Mouse (Mus musculus): ENCODE measurements around the gene Ankrd26. TPM values are rescaled to one million over a fixed set of nuclear protein-coding genes. Genes with fewer than 3 reads are reported as not detected.

The Ankrd26 gene
- polyA plus RNA-seq, 1 experiment = 1.2 TPM

- H3K36me3 ChIP-seq (ENCODE audit: control insufficient read depth, insufficient read depth, low read length) = no peaks in the 10 kb centered on the region
- 0 out of 2 replicates have a peak, but pooled peaks cover 2% of the 10 kb centered on the region for H3K27me3 ChIP-seq (ENCODE audit: control insufficient read depth, insufficient read depth, low read length)
- H3K4me3 ChIP-seq (ENCODE audit: control insufficient read depth, low read depth, low read length) = no peak overlapping the region
- TF ChIP-seq POLR2A (IDR thresholded peaks at IDR 0.05; ENCODE audit: control insufficient read depth, low read depth, low read length) = no peak
- no peak for TF ChIP-seq CTCF (IDR thresholded peaks at IDR 0.05; ENCODE audit: control insufficient read depth, insufficient read depth, insufficient replicate concordance, low read depth, low read length)
- H3K4me1 ChIP-seq (ENCODE audit: control insufficient read depth, insufficient read depth, low read length) = no peaks in the 10 kb centered on the region
- no peak overlapping the region for H3K27ac ChIP-seq (ENCODE audit: control insufficient read depth, insufficient read depth, low read depth, low read length)
Observed at GRCm38 (mm10) chr6:118477875-118478785, 83.9 kb downstream of the Ankrd26 start.

GRCm38 (mm10) chr6:118462069-118462705 is 99.8 kb downstream of the Ankrd26 start:
- no peak overlapping the region for H3K27ac ChIP-seq (ENCODE audit: control insufficient read depth, insufficient read depth, low read depth, low read length)
- H3K36me3 ChIP-seq (ENCODE audit: control insufficient read depth, insufficient read depth, low read length) = no peaks in the 10 kb centered on the region
- TF ChIP-seq CTCF (IDR thresholded peaks at IDR 0.05; ENCODE audit: control insufficient read depth, insufficient read depth, insufficient replicate concordance, low read depth, low read length) = no peak
- TF ChIP-seq POLR2A (IDR thresholded peaks at IDR 0.05; ENCODE audit: control insufficient read depth, low read depth, low read length) = no peak
- peaks cover 2% of the 10 kb centered on the region for H3K4me1 ChIP-seq (ENCODE audit: control insufficient read depth, insufficient read depth, low read length)
- H3K4me3 ChIP-seq (ENCODE audit: control insufficient read depth, low read depth, low read length) = no peak overlapping the region
- no peaks in the 10 kb centered on the region for H3K27me3 ChIP-seq (ENCODE audit: control insufficient read depth, insufficient read depth, low read length)

GRCm38 (mm10) chr6:118457726-118458125 is 104.3 kb downstream of the Ankrd26 start:
- peaks cover 9% of the 10 kb centered on the region for H3K4me1 ChIP-seq (ENCODE audit: control insufficient read depth, insufficient read depth, low read length)
- no peaks in the 10 kb centered on the region for H3K27me3 ChIP-seq (ENCODE audit: control insufficient read depth, insufficient read depth, low read length)
- no peak overlapping the region for H3K27ac ChIP-seq (ENCODE audit: control insufficient read depth, insufficient read depth, low read depth, low read length)
- TF ChIP-seq CTCF (IDR thresholded peaks at IDR 0.05; ENCODE audit: control insufficient read depth, insufficient read depth, insufficient replicate concordance, low read depth, low read length) (no peak), POLR2A (IDR thresholded peaks at IDR 0.05; ENCODE audit: control insufficient read depth, low read depth, low read length) (no peak)
- no peak overlapping the region for H3K4me3 ChIP-seq (ENCODE audit: control insufficient read depth, low read depth, low read length)
- no peaks in the 10 kb centered on the region for H3K36me3 ChIP-seq (ENCODE audit: control insufficient read depth, insufficient read depth, low read length)

- Histone ChIP-seq H3K4me3 (ENCODE audit: control insufficient read depth, low read depth, low read length) (peak within 1 kb of the TSS; percentile 99), H3K27ac (ENCODE audit: control insufficient read depth, insufficient read depth, low read depth, low read length) (peak within 1 kb of the TSS; percentile 99), H3K27me3 (ENCODE audit: control insufficient read depth, insufficient read depth, low read length) (no peaks in the 10 kb centered on the region), H3K4me1 (ENCODE audit: control insufficient read depth, insufficient read depth, low read length) (peaks cover 7% of the 10 kb centered on the region), H3K36me3 (ENCODE audit: control insufficient read depth, insufficient read depth, low read length) (no peaks in the 10 kb centered on the region)
- TF ChIP-seq POLR2A (IDR thresholded peaks at IDR 0.05; ENCODE audit: control insufficient read depth, low read depth, low read length) = peak; percentile 98
- no peak for TF ChIP-seq CTCF (IDR thresholded peaks at IDR 0.05; ENCODE audit: control insufficient read depth, insufficient read depth, insufficient replicate concordance, low read depth, low read length)
Observed at GRCm38 (mm10) chr6:118455042-118455631, 106.9 kb downstream of the Ankrd26 start, which contains the start of gene Zfp248. Gene Zfp248, minus strand, starts transcription at chr6:118455528.

GRCm38 (mm10) chr6:118454452-118454851 is 107.6 kb downstream of the Ankrd26 start:
- H3K36me3 ChIP-seq (ENCODE audit: control insufficient read depth, insufficient read depth, low read length) = no peaks in the 10 kb centered on the region
- H3K27ac ChIP-seq (ENCODE audit: control insufficient read depth, insufficient read depth, low read depth, low read length) = peak overlapping the region; percentile 99; the same call in 1 of the 2 replicates
- peak overlapping the region; percentile 99 for H3K4me3 ChIP-seq (ENCODE audit: control insufficient read depth, low read depth, low read length)
- TF ChIP-seq POLR2A (IDR thresholded peaks at IDR 0.05; ENCODE audit: control insufficient read depth, low read depth, low read length) (no peak), CTCF (IDR thresholded peaks at IDR 0.05; ENCODE audit: control insufficient read depth, insufficient read depth, insufficient replicate concordance, low read depth, low read length) (no peak)
- no peaks in the 10 kb centered on the region for H3K27me3 ChIP-seq (ENCODE audit: control insufficient read depth, insufficient read depth, low read length)
- H3K4me1 ChIP-seq (ENCODE audit: control insufficient read depth, insufficient read depth, low read length) = peaks cover 7% of the 10 kb centered on the region

Other genes with a start within 250 kb of the Ankrd26 start
- 17.8 and 20.6 TPM in 2 replicates for gene Bms1, start 142.8 kb downstream of the Ankrd26 start, polyA plus RNA-seq (2012; rRNA removed)
- gene Zfp248, start 106.7 kb downstream of the Ankrd26 start, polyA plus RNA-seq (2012; rRNA removed) = 0.61 and 0.72 TPM in 2 replicates
- gene Zfp9, start 82.9 kb downstream of the Ankrd26 start, polyA plus RNA-seq (2012; rRNA removed) = 0.32 and 0.44 TPM in 2 replicates